Mouse (Mus musculus) c-Kit-positive CD71-positive TER-119-positive erythroid progenitor cells, embryonic 14.5 days (primary cell): ENCODE data around the gene Fndc3c1.
"Not testable (repeated sequence)": the region's sequence is repeated elsewhere in the genome, so short reads cannot be mapped to it uniquely, and the experiment has no call there.

ENCODE experiments used
- DNase-seq: peaks from one replicate; pipeline ENCODE4 v3.0.0-alpha.2; 2013; ENCODE audit warnings: low spot score

Gene Fndc3c1

DNA sequence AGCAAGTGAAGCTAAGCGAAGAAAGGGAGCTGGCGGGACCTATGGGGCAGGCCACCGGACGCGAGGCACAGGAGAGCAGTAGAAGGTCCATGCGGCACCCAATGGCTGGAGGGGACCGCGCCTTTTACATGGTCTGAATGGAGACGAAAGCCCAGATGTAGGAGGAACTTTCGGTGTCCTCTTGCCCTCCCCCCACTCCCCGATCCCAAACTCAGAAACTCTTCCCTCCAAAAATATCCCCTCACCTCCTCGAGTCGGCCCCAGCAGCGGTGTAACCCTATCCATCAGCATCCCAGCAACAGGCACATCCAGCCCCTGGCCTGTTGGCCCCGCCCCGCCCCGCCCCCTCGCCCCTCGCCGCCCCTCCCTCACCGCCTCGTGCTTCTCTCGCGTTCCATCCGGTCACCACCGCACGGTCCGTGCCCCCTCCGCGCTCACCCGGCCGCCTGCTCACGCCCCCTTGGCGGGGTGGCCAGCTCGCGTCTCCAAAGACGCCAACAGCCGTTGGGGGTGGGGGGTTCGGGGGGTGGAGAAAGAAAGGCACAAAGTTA is at the start of gene Fndc3c1:
Fndc3c1 (minus strand) TSS at position 301 of the 551 bp plus-strand sequence.
- no peak for DNase-seq

DNA sequence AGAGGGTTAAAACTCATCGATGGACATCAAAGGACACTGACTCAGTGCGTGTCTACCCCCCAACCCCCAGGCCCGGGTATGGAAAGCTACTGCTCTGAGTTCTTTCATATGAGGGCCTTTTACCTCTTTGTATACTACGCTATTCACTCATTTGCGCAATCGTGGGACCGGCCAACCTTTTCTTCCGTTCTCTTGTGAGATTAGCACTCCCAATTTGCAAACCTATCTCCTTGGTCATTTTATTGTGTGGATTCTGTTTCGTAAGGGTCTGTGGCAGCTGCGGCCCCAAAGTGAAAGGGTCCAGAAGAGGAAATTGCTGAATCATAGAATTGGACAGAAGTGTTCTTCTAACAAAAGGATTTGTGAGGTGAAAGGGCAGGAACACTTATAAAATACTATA is 1.2 kb upstream of the Fndc3c1 start:
- no peak for DNase-seq

DNA sequence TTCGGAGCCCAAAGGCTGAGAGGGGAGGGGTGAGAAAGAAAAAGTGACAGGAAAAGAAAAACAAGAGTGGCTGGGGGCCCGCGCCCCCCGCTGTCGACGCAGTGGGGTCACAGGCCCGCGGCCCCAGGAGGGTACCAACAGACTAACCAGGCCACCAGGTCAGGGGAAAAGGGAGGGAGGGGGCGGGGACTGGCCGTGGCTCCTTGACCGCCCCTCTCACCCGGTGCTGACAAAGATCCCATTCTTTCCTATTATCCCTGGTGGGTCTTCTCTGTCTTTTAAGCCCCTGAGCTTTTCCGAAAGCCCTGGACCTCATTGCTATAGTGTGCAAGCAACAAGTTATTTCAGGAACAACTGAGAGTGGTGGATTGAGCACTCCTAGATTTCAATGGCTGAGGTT is 470 bp upstream of the Fndc3c1 start:
- DNase-seq, result no peak

DNA sequence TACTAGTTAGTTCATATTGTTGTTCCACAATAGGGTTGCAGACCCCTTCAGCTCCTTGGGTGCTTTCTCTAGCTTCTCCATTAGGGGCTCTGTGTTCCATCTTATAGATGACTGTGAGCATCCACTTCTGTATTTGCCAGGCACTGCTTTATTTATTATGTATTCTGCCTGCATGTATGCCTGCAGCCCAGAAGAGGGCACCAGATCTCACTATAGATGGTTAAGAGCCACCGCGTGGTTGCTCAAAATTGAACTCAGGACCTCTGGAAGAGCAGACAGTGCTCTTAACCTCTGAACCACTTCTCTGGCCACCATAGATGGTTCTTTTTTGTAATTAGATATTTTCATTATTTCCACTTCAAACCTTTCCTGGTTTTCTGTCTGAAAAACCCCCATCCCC is 5.3 kb downstream of the Fndc3c1 start:
- DNase-seq, result not testable (repeated sequence)

DNA sequence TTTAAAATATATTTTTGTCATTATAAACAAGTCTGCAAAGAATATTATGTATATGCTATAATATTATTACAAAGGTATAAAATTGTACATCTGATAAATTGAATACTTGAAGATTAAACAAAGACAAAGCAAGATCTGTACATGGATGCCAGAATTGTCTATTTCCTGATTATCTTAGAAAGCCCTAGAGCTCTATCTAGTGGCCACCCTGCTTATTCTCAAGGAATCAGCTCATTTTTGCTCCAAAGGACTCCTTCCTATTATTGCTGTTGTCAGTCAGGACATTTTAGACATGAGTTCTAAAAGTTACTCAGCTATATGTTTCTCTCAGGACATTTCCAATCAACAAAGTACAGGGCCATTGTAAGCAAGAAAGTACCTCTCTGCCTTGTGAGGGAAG is 99.9 kb downstream of the Fndc3c1 start:
- no peak for DNase-seq

DNA sequence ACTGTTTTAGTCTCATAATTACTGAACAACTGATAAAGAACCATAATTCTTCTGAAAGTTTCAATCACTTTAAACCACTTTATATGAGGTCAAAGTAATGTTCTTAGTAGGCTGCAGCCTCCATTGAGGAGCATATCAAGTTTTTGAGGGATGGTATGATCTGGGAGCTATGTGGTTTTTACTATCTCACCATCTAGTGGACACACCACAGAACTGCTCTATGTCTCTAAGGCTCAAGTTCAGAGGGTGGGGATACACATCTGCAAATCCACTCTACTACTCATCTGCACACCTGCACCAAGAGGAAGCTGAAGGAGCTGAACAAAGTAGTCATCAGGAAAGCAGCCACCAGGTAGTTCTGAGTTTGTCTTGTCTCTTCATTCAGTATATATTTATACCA is 104.6 kb downstream of the Fndc3c1 start:
- DNase-seq, result no peak
